Mouse (Mus musculus) liver, embryonic 14.5 days (tissue): ENCODE data around the gene Grifin. TPM values are rescaled to one million over a fixed set of nuclear protein-coding genes. Genes with fewer than 3 reads are reported as not detected.

ENCODE experiments used
- ATAC-seq: fragments of 200-750 bp; cut with Nextera tagmentation; 2 replicates; pipeline ENCODE4 v1.8.0; 2017; ENCODE audit warnings: moderate number of reproducible peaks, mild to moderate bottlenecking, moderate library complexity; ENCODE audit not compliant: insufficient read depth
- DNase-seq, 3 experiments: peaks; one replicate each; pipeline ENCODE4 v3.0.0-alpha.2; 2012 to 2013; ENCODE audit warnings: low read depth in 3 of 3, low spot score in 3 of 3
- H3K27ac ChIP-seq: fragments of 300-500 bp; sonication (generic); 2 replicates; pipeline ENCODE4 v1.5.1; 2014; ENCODE audit warnings: moderate library complexity, mild to moderate bottlenecking, control low read depth, inconsistent platforms
- H3K27me3 ChIP-seq: fragments of 300-500 bp; sonication (generic); 2 replicates; pipeline ENCODE4 v1.6.1; 2014; ENCODE audit warnings: mild to moderate bottlenecking, low read length, moderate library complexity; ENCODE audit not compliant: control insufficient read depth, insufficient read depth
- H3K36me3 ChIP-seq: fragments of 300-500 bp; sonication (generic); replicated peaks from 2 replicates; pipeline ENCODE4 v1.6.1; 2014; ENCODE audit warnings: low read depth; ENCODE audit not compliant: control insufficient read depth, insufficient read depth
- H3K4me1 ChIP-seq, 2 experiments: fragments of 200-500 bp in 1 of 2; fragments of 300-500 bp in 1 of 2; sonication (generic) in 1 of 2; replicated peaks; 2 replicates each; pipeline ENCODE4 v1.6.1; 2012 to 2014; ENCODE audit warnings: antibody characterized with exemption in 1 of 2, inconsistent platforms in 1 of 2, low read length in 1 of 2; ENCODE audit not compliant: control insufficient read depth in 2 of 2, insufficient read depth in 2 of 2
- H3K4me2 ChIP-seq: fragments of 300-500 bp; sonication (generic); 2 replicates; pipeline ENCODE4 v1.6.1; 2014; ENCODE audit warnings: low read depth, mild to moderate bottlenecking, control low read depth, moderate library complexity
- H3K4me3 ChIP-seq, 2 experiments: fragments of 200-500 bp in 1 of 2; fragments of 300-500 bp in 1 of 2; sonication (generic) in 1 of 2; 2 replicates each; pipeline ENCODE4 v1.5.1; 2012 to 2014; ENCODE audit warnings: low read depth in 2 of 2, low read length in 2 of 2, mild to moderate bottlenecking in 2 of 2, control low read depth in 1 of 2, inconsistent platforms in 1 of 2, moderate library complexity in 1 of 2; ENCODE audit not compliant: insufficient read depth in 1 of 2
- H3K9ac ChIP-seq: fragments of 300-500 bp; sonication (generic); replicated peaks from 2 replicates; pipeline ENCODE4 v1.6.1; 2014; ENCODE audit warnings: mild to moderate bottlenecking, control low read depth, moderate library complexity
- H3K9me3 ChIP-seq: fragments of 300-500 bp; sonication (generic); 2 replicates; pipeline ENCODE4 v1.6.1; 2016; ENCODE audit warnings: low read length, mixed read lengths; ENCODE audit not compliant: control insufficient read depth
- CTCF ChIP-seq: IDR thresholded peaks from 2 replicates; pipeline ENCODE4 v1.5.1; 2016; ENCODE audit warnings: antibody characterized with exemption, low read depth, control low read depth
- EP300 ChIP-seq: IDR thresholded peaks from 2 replicates; pipeline ENCODE4 v1.6.1; 2016; ENCODE audit warnings: antibody characterized with exemption, low read depth
- WGBS: fragments of 180-500 bp; shearing (Covaris S2); extraction: QIAGEN DNeasy Blood & Tissue Kit; methylation state at CpG from one replicate; pipeline ENCODE4 v1.1.7; 2014; ENCODE audit not compliant: insufficient replicate concordance; 5-methylcytosine and 5-hydroxymethylcytosine counted together
- polyA plus RNA-seq, 2 experiments: library from polyadenylated mRNA; depleted of rRNA in 1 of 2; stranded (reverse) in 1 of 2; unstranded in 1 of 2; fragments of >200 nt; fragmentation: Nextera tagmentation in 1 of 2; extraction: Ambion mirVana in 1 of 2; gene quantifications; 2 replicates each; pipeline versions ENCODE4 v1.2.1 to v1.2.3; 2012 to 2014

The Grifin gene
- polyA plus RNA-seq (2012; rRNA removed) (2.5 and 2.7 TPM in 2 replicates), polyA plus RNA-seq (2014; fragmentation: Nextera tagmentation; extraction: Ambion mirVana) (2.3 and 4.0 TPM in 2 replicates)

GRCm38 (mm10) chr5:140564896-140565295 is at the start of gene Grifin:
Gene Grifin (minus strand): TSS chr5:140565071.
- TF ChIP-seq CTCF (no peak), EP300 (no peak)
- peaks cover 21 to 39% of the 10 kb centered on the region in 2 experiments for H3K4me1 ChIP-seq
- DNase-seq, result peak; percentile 33 to 59 (median 36)
- no peak within 1 kb of the TSS; the same call in 1 of the 2 replicates for H3K9ac ChIP-seq
- H3K4me3 ChIP-seq, result no peak within 1 kb of the TSS
- no peaks in the 10 kb centered on the region for H3K9me3 ChIP-seq
- no peak within 1 kb of the TSS for H3K27ac ChIP-seq
- no peaks in the 10 kb centered on the region for H3K36me3 ChIP-seq
- H3K4me2 ChIP-seq, result peak within 1 kb of the TSS; percentile 33
- peak; percentile 88 for ATAC-seq
- WGBS, result 33% methylated on average over 4 of the region's 4 CpGs
- no peaks in the 10 kb centered on the region for H3K27me3 ChIP-seq

- Histone ChIP-seq H3K27ac (peak overlapping the region; percentile 64; the same call in 1 of the 2 replicates), H3K9ac (no peak overlapping the region), H3K4me1 (peaks cover 40 to 49% of the 10 kb centered on the region in 2 experiments), H3K27me3 (no peaks in the 10 kb centered on the region; the same call in 1 of the 2 replicates), H3K4me2 (peak overlapping the region; percentile 57; the same call in 1 of the 2 replicates), H3K4me3 (no peak overlapping the region), H3K36me3 (peaks cover 23% of the 10 kb centered on the region), H3K9me3 (no peaks in the 10 kb centered on the region)
- DNase-seq, result no peak
- TF ChIP-seq EP300 (no peak), CTCF (no peak)
- no peak for ATAC-seq
- WGBS, result 75% methylated on average over 10 of the region's 10 CpGs
These were observed 49.3 kb upstream of the Grifin start for GRCm38 (mm10) chr5:140614141-140614540.

DNA sequence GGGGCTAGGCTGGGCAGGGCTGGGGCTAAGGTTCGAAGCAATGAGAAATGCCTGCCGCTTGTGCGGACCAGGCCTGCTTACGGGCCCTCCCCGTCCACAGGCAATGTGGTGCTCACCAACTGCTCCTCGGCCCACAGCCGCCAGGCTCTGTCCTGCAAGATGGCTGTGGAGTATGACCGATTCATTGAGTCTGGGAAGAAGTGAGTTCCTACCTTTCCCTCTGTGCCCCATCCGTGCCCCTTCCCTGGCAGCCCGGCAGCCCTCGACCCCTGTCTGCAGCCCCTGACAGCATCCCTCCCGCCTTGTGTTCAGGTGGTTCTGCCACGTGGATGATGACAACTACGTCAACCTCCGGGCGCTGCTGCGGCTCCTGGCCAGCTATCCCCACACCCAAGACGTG is 47.3 kb upstream of the Grifin start:
- TF ChIP-seq EP300 (no peak), CTCF (no peak)
- Histone ChIP-seq H3K9me3 (no peaks in the 10 kb centered on the region), H3K27ac (no peak overlapping the region), H3K4me2 (no peak overlapping the region), H3K36me3 (peaks cover 23% of the 10 kb centered on the region), H3K27me3 (peaks cover 4% of the 10 kb centered on the region), H3K4me1 (peaks cover 40% of the 10 kb centered on the region in 2 experiments), H3K4me3 (no peak overlapping the region), H3K9ac (no peak overlapping the region)
- no peak for ATAC-seq
- no peak for DNase-seq
- 86% methylated on average over 18 of the region's 18 CpGs for WGBS

- Histone ChIP-seq H3K4me1 (peaks cover 41 to 44% of the 10 kb centered on the region in 2 experiments), H3K36me3 (peaks cover 23% of the 10 kb centered on the region), H3K9ac (no peak overlapping the region), H3K4me3 (no peak overlapping the region), H3K27me3 (peaks cover 8% of the 10 kb centered on the region), H3K4me2 (peak overlapping the region; percentile 83), H3K27ac (no peak overlapping the region), H3K9me3 (no peaks in the 10 kb centered on the region)
- no peak for TF ChIP-seq CTCF
- TF ChIP-seq EP300, result no peak
- no peak for DNase-seq
- 61% methylated on average over 15 of the region's 15 CpGs for WGBS
- ATAC-seq, result no peak
These were observed 46.8 kb upstream of the Grifin start for GRCm38 (mm10) chr5:140611611-140612185.

DNA sequence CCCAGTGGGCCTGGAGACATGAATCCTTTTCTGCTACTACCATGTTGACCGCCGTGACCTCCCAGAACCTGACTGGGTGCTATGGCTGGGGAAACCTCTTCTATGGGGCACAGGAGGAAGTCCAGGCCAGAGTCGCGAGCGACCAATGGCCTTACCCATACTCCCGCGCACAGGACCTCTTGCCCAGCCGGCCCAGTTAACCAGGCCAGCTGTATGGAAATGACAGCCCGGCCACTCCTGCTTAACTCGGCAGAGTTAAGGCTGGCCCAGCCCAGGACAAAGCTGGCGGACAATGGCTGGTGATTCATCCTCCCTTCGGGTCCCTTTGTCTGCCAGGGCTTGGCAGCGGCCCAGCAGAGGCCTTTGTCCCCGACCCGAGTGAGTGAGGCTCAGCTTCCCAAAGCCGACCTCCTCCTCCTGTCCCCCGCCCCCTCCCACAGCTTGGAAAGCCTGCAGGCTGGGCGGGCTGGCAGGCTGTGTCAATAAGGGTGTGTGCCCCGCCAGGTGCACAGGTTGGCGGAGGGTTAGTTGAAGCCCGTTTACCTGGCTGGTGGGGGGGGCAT is 46.2 kb upstream of the Grifin start:
- no peak for TF ChIP-seq EP300
- TF ChIP-seq CTCF, result no peak
- no peaks in the 10 kb centered on the region for H3K9me3 ChIP-seq
- peak overlapping the region; percentile 2 to 82; a peak in 2 of 4 replicates for H3K4me3 ChIP-seq
- H3K27me3 ChIP-seq, result peaks cover 14% of the 10 kb centered on the region
- peaks cover 23% of the 10 kb centered on the region for H3K36me3 ChIP-seq
- H3K4me2 ChIP-seq, result peak overlapping the region; percentile 83
- DNase-seq (no peak), ATAC-seq (no peak)
- no peak overlapping the region for H3K27ac ChIP-seq
- WGBS, result 50% methylated on average over 21 of the region's 21 CpGs
- H3K4me1 ChIP-seq, result peaks cover 41 to 45% of the 10 kb centered on the region in 2 experiments
- peak overlapping the region; percentile 10; the same call in 1 of the 2 replicates for H3K9ac ChIP-seq
